Mouse (Mus musculus): ENCODE measurements around the gene Aff3. TPM values are rescaled to one million over a fixed set of nuclear protein-coding genes. Genes with fewer than 3 reads are reported as not detected.

Aff3 gene
- polyA plus RNA-seq, 1 experiment from 2014 or later: 1.5 TPM

- H3K4me1 ChIP-seq: no peaks in the 10 kb centered on the region
- H3K27me3 ChIP-seq (replicated peaks): 0 out of 2 replicates have a peak, but pooled peaks cover under 1% of the 10 kb centered on the region
- no peaks in the 10 kb centered on the region for H3K36me3 ChIP-seq
- no peak overlapping the region for H3K27ac ChIP-seq
- ATAC-seq: no peak
- H3K9me3 ChIP-seq (replicated peaks): no peaks in the 10 kb centered on the region
- H3K4me2 ChIP-seq: no peak overlapping the region
- no peak overlapping the region for H3K9ac ChIP-seq
- H3K4me3 ChIP-seq: no peak overlapping the region
- WGBS (ENCODE audit: insufficient replicate concordance): 70% methylated on average over 9 of the region's 9 CpGs
These were observed 82.4 kb downstream of the Aff3 start for GRCm38 (mm10) chr1:38582328-38582727.

- Histone ChIP-seq H3K9me3 (replicated peaks) (no peaks in the 10 kb centered on the region), H3K27ac (no peak overlapping the region), H3K4me1 (no peaks in the 10 kb centered on the region), H3K4me2 (no peak overlapping the region), H3K9ac (no peak overlapping the region), H3K36me3 (no peaks in the 10 kb centered on the region), H3K27me3 (replicated peaks) (0 out of 2 replicates have a peak, but pooled peaks cover 3% of the 10 kb centered on the region), H3K4me3 (no peak overlapping the region)
- 57% methylated on average over 2 of the region's 2 CpGs for WGBS (ENCODE audit: insufficient replicate concordance)
- no peak for ATAC-seq
These were observed 84.2 kb downstream of the Aff3 start for GRCm38 (mm10) chr1:38580572-38580971.

GRCm38 (mm10) chr1:38578339-38578738, 86.4 kb downstream of the Aff3 start:
- Histone ChIP-seq H3K9ac (no peak overlapping the region), H3K4me1 (no peaks in the 10 kb centered on the region), H3K4me2 (no peak overlapping the region), H3K27ac (no peak overlapping the region), H3K4me3 (no peak overlapping the region), H3K36me3 (no peaks in the 10 kb centered on the region), H3K27me3 (replicated peaks) (0 out of 2 replicates have a peak, but pooled peaks cover 3% of the 10 kb centered on the region), H3K9me3 (replicated peaks) (no peaks in the 10 kb centered on the region)
- 59% methylated on average over 5 of the region's 5 CpGs for WGBS (ENCODE audit: insufficient replicate concordance)
- no peak for ATAC-seq

GRCm38 (mm10) chr1:38567791-38568190, 97.0 kb downstream of the Aff3 start:
- no peak overlapping the region for H3K9ac ChIP-seq
- ATAC-seq: no peak
- 40% methylated on average over 3 of the region's 3 CpGs for WGBS (ENCODE audit: insufficient replicate concordance)
- H3K27me3 ChIP-seq (replicated peaks): no peaks in the 10 kb centered on the region
- H3K27ac ChIP-seq: no peak overlapping the region
- H3K4me2 ChIP-seq: no peak overlapping the region
- H3K4me1 ChIP-seq: peaks cover 7% of the 10 kb centered on the region
- no peak overlapping the region for H3K4me3 ChIP-seq
- no peaks in the 10 kb centered on the region for H3K9me3 ChIP-seq (replicated peaks)
- H3K36me3 ChIP-seq: no peaks in the 10 kb centered on the region

GRCm38 (mm10) chr1:38566101-38566678, 98.6 kb downstream of the Aff3 start:
- ATAC-seq: no peak
- Histone ChIP-seq H3K4me3 (no peak overlapping the region), H3K36me3 (no peaks in the 10 kb centered on the region), H3K9ac (no peak overlapping the region), H3K27me3 (replicated peaks) (no peaks in the 10 kb centered on the region), H3K4me2 (no peak overlapping the region), H3K4me1 (peaks cover 13% of the 10 kb centered on the region), H3K27ac (no peak overlapping the region), H3K9me3 (replicated peaks) (no peaks in the 10 kb centered on the region)
- 54% methylated on average over 9 of the region's 9 CpGs for WGBS (ENCODE audit: insufficient replicate concordance)

- Histone ChIP-seq H3K4me3 (no peak overlapping the region), H3K9ac (no peak overlapping the region), H3K27ac (no peak overlapping the region), H3K4me1 (peaks cover 15% of the 10 kb centered on the region), H3K27me3 (replicated peaks) (no peaks in the 10 kb centered on the region), H3K36me3 (no peaks in the 10 kb centered on the region), H3K4me2 (no peak overlapping the region), H3K9me3 (replicated peaks) (no peaks in the 10 kb centered on the region)
- no peak for ATAC-seq
- WGBS (ENCODE audit: insufficient replicate concordance): 64% methylated on average over 7 of the region's 7 CpGs
These were observed 99.4 kb downstream of the Aff3 start for GRCm38 (mm10) chr1:38565295-38565777.

GRCm38 (mm10) chr1:38562397-38563199, 102.2 kb downstream of the Aff3 start:
- peak overlapping the region; percentile 21 for H3K4me2 ChIP-seq
- peaks cover 15% of the 10 kb centered on the region for H3K4me1 ChIP-seq
- H3K9ac ChIP-seq: no peak overlapping the region
- ATAC-seq: peak; percentile 77
- H3K27me3 ChIP-seq (replicated peaks): no peaks in the 10 kb centered on the region
- no peak overlapping the region for H3K27ac ChIP-seq
- H3K4me3 ChIP-seq: no peak overlapping the region
- H3K36me3 ChIP-seq: no peaks in the 10 kb centered on the region
- H3K9me3 ChIP-seq (replicated peaks): no peaks in the 10 kb centered on the region
- 55% methylated on average over 11 of the region's 11 CpGs for WGBS (ENCODE audit: insufficient replicate concordance)

- Histone ChIP-seq H3K9ac (no peak overlapping the region), H3K4me2 (no peak overlapping the region), H3K9me3 (replicated peaks) (no peaks in the 10 kb centered on the region), H3K4me3 (no peak overlapping the region), H3K27me3 (replicated peaks) (no peaks in the 10 kb centered on the region), H3K27ac (no peak overlapping the region), H3K4me1 (peaks cover 15% of the 10 kb centered on the region), H3K36me3 (no peaks in the 10 kb centered on the region)
- no peak for ATAC-seq
- WGBS (ENCODE audit: insufficient replicate concordance): 62% methylated on average over 7 of the region's 7 CpGs
These were observed 103.4 kb downstream of the Aff3 start for GRCm38 (mm10) chr1:38561331-38561730.

GRCm38 (mm10) chr1:38560666-38561065, 104.1 kb downstream of the Aff3 start:
- Histone ChIP-seq H3K4me2 (no peak overlapping the region), H3K9me3 (replicated peaks) (no peaks in the 10 kb centered on the region), H3K27ac (no peak overlapping the region), H3K27me3 (replicated peaks) (no peaks in the 10 kb centered on the region), H3K36me3 (no peaks in the 10 kb centered on the region), H3K4me1 (peaks cover 15% of the 10 kb centered on the region), H3K9ac (no peak overlapping the region), H3K4me3 (no peak overlapping the region)
- 64% methylated on average over 9 of the region's 9 CpGs for WGBS (ENCODE audit: insufficient replicate concordance)
- no peak for ATAC-seq

GRCm38 (mm10) chr1:38557615-38558014, 107.1 kb downstream of the Aff3 start:
- ATAC-seq: no peak

GRCm38 (mm10) chr1:38554546-38554945, 110.2 kb downstream of the Aff3 start:
- Histone ChIP-seq H3K4me1 (no peaks in the 10 kb centered on the region), H3K27ac (no peak overlapping the region), H3K9ac (no peak overlapping the region), H3K4me3 (no peak overlapping the region), H3K9me3 (replicated peaks) (no peaks in the 10 kb centered on the region), H3K36me3 (no peaks in the 10 kb centered on the region), H3K27me3 (replicated peaks) (no peaks in the 10 kb centered on the region), H3K4me2 (no peak overlapping the region)
- ATAC-seq: no peak
- WGBS (ENCODE audit: insufficient replicate concordance): 58% methylated on average over 3 of the region's 3 CpGs

More at GRCm38 (mm10) chr1:38557615-38558014, 107.1 kb downstream of the Aff3 start:
- H3K4me3 ChIP-seq: no peak overlapping the region
- H3K9me3 ChIP-seq (replicated peaks): no peaks in the 10 kb centered on the region
- no peaks in the 10 kb centered on the region for H3K36me3 ChIP-seq
- H3K4me2 ChIP-seq: no peak overlapping the region
- H3K27ac ChIP-seq: no peak overlapping the region
- 38% methylated on average over 8 of the region's 8 CpGs for WGBS (ENCODE audit: insufficient replicate concordance)
- H3K4me1 ChIP-seq: peaks cover 7% of the 10 kb centered on the region
- H3K9ac ChIP-seq: no peak overlapping the region
- no peaks in the 10 kb centered on the region for H3K27me3 ChIP-seq (replicated peaks)

- Histone ChIP-seq H3K4me3 (no peak overlapping the region), H3K4me1 (peaks cover 6% of the 10 kb centered on the region; the same call in 1 of the 2 replicates), H3K4me2 (no peak overlapping the region), H3K36me3 (no peaks in the 10 kb centered on the region), H3K9me3 (replicated peaks) (no peaks in the 10 kb centered on the region), H3K27ac (no peak overlapping the region), H3K27me3 (replicated peaks) (no peaks in the 10 kb centered on the region), H3K9ac (no peak overlapping the region)
- 52% methylated on average over 6 of the region's 6 CpGs for WGBS (ENCODE audit: insufficient replicate concordance)
- no peak for ATAC-seq
These were observed 111.7 kb downstream of the Aff3 start for GRCm38 (mm10) chr1:38553090-38553489.
